Mouse (Mus musculus): ENCODE data around the gene Cldn15.
A peak's percentile ranks its signal among the peaks of the same experiment; 100 is the strongest.

DNA sequence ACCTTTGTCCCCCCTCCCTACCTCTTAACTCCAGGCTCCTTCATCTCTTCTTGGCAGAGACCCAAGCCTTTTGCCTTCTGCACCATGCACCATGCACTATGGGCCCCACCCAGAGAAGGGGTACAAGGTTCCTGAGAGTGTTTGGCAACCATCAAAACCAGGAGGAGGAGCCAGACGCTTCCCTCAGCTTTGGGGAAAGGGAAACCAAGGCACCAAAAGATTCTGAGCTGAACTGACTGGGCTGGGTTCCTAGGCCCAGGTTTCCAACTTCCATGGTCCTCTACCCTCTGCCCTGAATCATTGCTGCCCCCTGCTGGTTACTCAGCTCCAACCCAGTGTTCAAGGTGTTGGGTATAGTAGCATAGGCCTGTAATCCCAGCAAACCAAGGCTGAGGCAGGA lies 4.3 kb downstream of the Cldn15 start:
- peak; percentile 87 for TF ChIP-seq CTCF (IDR thresholded peaks at IDR 0.05; ENCODE audit: low read depth)
- TF ChIP-seq EP300 (optimal IDR thresholded peaks at IDR 0.05), result no peak
